8 mouse cellular contexts compared by ENCODE assay signal in genomic region chr11:120229861-120230751, GRCm38 (mm10). TPM values are rescaled to one million over a fixed set of nuclear protein-coding genes. Genes with fewer than 3 reads are reported as not detected.
DNase-seq lines count a peak whose midpoint lies in the region; ATAC-seq lines count a peak whose summit lies in the region.

No protein-coding gene starts in this region.

- DNase-seq in Muller cell, postnatal 12 days (ENCODE audit: inconsistent ontology term): peak; percentile 92
- DNase-seq in cerebellum, adult 11-12 months: peak; percentile 72
- DNase-seq in layer of hippocampus, postnatal 36 days: peak; percentile 68 to 71
- peak; percentile 88 for DNase-seq in lung, postnatal 36 days

- ATAC-seq in forebrain, embryonic 16.5 days: no peak
- no peak for ATAC-seq in hindbrain, embryonic 12.5 days (ENCODE audit: low FRiP score)
- no peak for ATAC-seq in stomach, embryonic 15.5 days (ENCODE audit: insufficient read depth, low FRiP score, low read depth)
- no peak for ATAC-seq in erythroid progenitor cell, adult 5-6 weeks (replicated peaks; ENCODE audit: low FRiP score, poor library complexity, severe bottlenecking)

- peak overlapping the region; percentile 98 for H3K27ac ChIP-seq in forebrain, embryonic 16.5 days (ENCODE audit: low read length)
- H3K27ac ChIP-seq in hindbrain, embryonic 12.5 days: peak overlapping the region; percentile 99
- peak overlapping the region; percentile 95 for H3K27ac ChIP-seq in stomach, embryonic 15.5 days

- H3K9ac ChIP-seq in forebrain, embryonic 16.5 days (replicated peaks; ENCODE audit: low read depth, low read length): peak overlapping the region; percentile 99
- H3K9ac ChIP-seq in hindbrain, embryonic 12.5 days: peak overlapping the region; percentile 97
- H3K9ac ChIP-seq in stomach, embryonic 15.5 days: peak overlapping the region; percentile 95

- H3K4me1 ChIP-seq in forebrain, embryonic 16.5 days (replicated peaks; ENCODE audit: control insufficient read depth, insufficient read depth, low read length): peaks cover 49% of the 10 kb centered on the region
- H3K4me1 ChIP-seq in hindbrain, embryonic 12.5 days: peaks cover 59% of the 10 kb centered on the region
- peaks cover 53% of the 10 kb centered on the region for H3K4me1 ChIP-seq in stomach, embryonic 15.5 days

- peak overlapping the region; percentile 94 for H3K4me2 ChIP-seq in forebrain, embryonic 16.5 days (ENCODE audit: low read length)
- H3K4me2 ChIP-seq in hindbrain, embryonic 12.5 days (replicated peaks): peak overlapping the region; percentile 96
- H3K4me2 ChIP-seq in stomach, embryonic 15.5 days: peak overlapping the region; percentile 78

- H3K27me3 ChIP-seq in forebrain, embryonic 16.5 days (replicated peaks; ENCODE audit: control insufficient read depth, insufficient read depth, low read length): no peaks in the 10 kb centered on the region
- H3K27me3 ChIP-seq in hindbrain, embryonic 12.5 days: no peaks in the 10 kb centered on the region
- no peaks in the 10 kb centered on the region for H3K27me3 ChIP-seq in stomach, embryonic 15.5 days (replicated peaks)

- H3K4me3 ChIP-seq in forebrain, embryonic 16.5 days (replicated peaks; ENCODE audit: low read length): peak overlapping the region; percentile 91
- H3K4me3 ChIP-seq in hindbrain, embryonic 12.5 days: peak overlapping the region; percentile 91
- peak overlapping the region; percentile 86 for H3K4me3 ChIP-seq in stomach, embryonic 15.5 days (replicated peaks)

- 2% methylated on average over 42 of the region's 42 CpGs for WGBS in forebrain, embryonic 16.5 days
- 2% methylated on average over 42 of the region's 42 CpGs for WGBS in hindbrain, embryonic 12.5 days
- WGBS in stomach, embryonic 15.5 days: 3% methylated on average over 42 of the region's 42 CpGs

- no peaks in the 10 kb centered on the region for H3K9me3 ChIP-seq in forebrain, embryonic 16.5 days (ENCODE audit: control insufficient read depth, low read length)
- no peaks in the 10 kb centered on the region for H3K9me3 ChIP-seq in hindbrain, embryonic 12.5 days (replicated peaks)
- H3K9me3 ChIP-seq in stomach, embryonic 15.5 days: no peaks in the 10 kb centered on the region

- no peaks in the 10 kb centered on the region for H3K36me3 ChIP-seq in forebrain, embryonic 16.5 days (ENCODE audit: control insufficient read depth, insufficient read depth)
- H3K36me3 ChIP-seq in hindbrain, embryonic 12.5 days: no peaks in the 10 kb centered on the region
- no peaks in the 10 kb centered on the region for H3K36me3 ChIP-seq in stomach, embryonic 15.5 days

RNA-seq across cellular contexts. Expression of gene Bahcc1, which starts 2.6 kb away (rescaled TPM):
- polyA plus RNA-seq in forebrain, embryonic 16.5 days (2015; fragmentation: Nextera tagmentation; extraction: Ambion mirVana): 14.5 and 14.8 TPM in 2 replicates
- 21.9 and 23.8 TPM in 2 replicates for polyA plus RNA-seq in hindbrain, embryonic 12.5 days (2016; fragmentation: Nextera tagmentation; extraction: Ambion mirVana)
- 10 to 100 TPM; 19.6 to 20.0 TPM for total RNA-seq in layer of hippocampus, postnatal 36 days (2021)
- polyA plus RNA-seq in stomach, embryonic 15.5 days (2015; fragmentation: Nextera tagmentation; extraction: Ambion mirVana): 7.2 and 7.9 TPM in 2 replicates
- total RNA-seq in erythroid progenitor cell, adult 5-6 weeks (2015; ENCODE audit: low replicate concordance): 2.5 and 2.9 TPM in 2 replicates
- 1.4 TPM in 2 replicates for total RNA-seq in erythroid progenitor cell, adult 5-6 weeks (2017; ENCODE audit: low replicate concordance)
